Mouse (Mus musculus) stomach, embryonic 14.5 days (tissue): Measurements from ENCODE around the gene Phox2a. TPM values are rescaled to one million over a fixed set of nuclear protein-coding genes. Genes with fewer than 3 reads are reported as not detected.

Experiments
- ATAC-seq: fragments of 200-750 bp; cut with Nextera tagmentation; 2 replicates; pipeline ENCODE4 v1.8.0; 2017; ENCODE audit warnings: low read depth, moderate TSS enrichment; ENCODE audit not compliant: insufficient number of reproducible peaks, insufficient read depth, low FRiP score
- H3K27ac ChIP-seq: fragments of 300-500 bp; sonication (generic); 2 replicates; pipeline ENCODE4 v1.5.1; 2014; ENCODE audit warnings: mild to moderate bottlenecking, low read length, moderate library complexity, mixed read lengths
- H3K27me3 ChIP-seq: fragments of 300-500 bp; sonication (generic); 2 replicates; pipeline ENCODE4 v1.6.1; 2014; ENCODE audit warnings: low read length, control low read depth, mixed read lengths; ENCODE audit not compliant: control insufficient read depth, insufficient read depth
- H3K36me3 ChIP-seq: fragments of 300-500 bp; sonication (generic); 2 replicates; pipeline ENCODE4 v1.6.1; 2014; ENCODE audit warnings: mild to moderate bottlenecking, control low read depth, low read length, moderate library complexity, mixed read lengths; ENCODE audit not compliant: control insufficient read depth, insufficient read depth
- H3K4me1 ChIP-seq: fragments of 300-500 bp; sonication (generic); 2 replicates; pipeline ENCODE4 v1.6.1; 2014; ENCODE audit warnings: low read length, control low read depth, mixed read lengths; ENCODE audit not compliant: control insufficient read depth, insufficient read depth
- H3K4me2 ChIP-seq: fragments of 300-500 bp; sonication (generic); replicated peaks from 2 replicates; pipeline ENCODE4 v1.6.1; 2014; ENCODE audit warnings: low read depth, low read length, control low read depth
- H3K4me3 ChIP-seq: fragments of 300-500 bp; sonication (generic); 2 replicates; pipeline ENCODE4 v1.5.1; 2014; ENCODE audit warnings: low read depth, low read length, control low read depth
- H3K9ac ChIP-seq: fragments of 300-500 bp; sonication (generic); replicated peaks from 2 replicates; pipeline ENCODE4 v1.6.1; 2014; ENCODE audit warnings: low read depth, mild to moderate bottlenecking, control low read depth, low read length, moderate library complexity, mixed read lengths
- H3K9me3 ChIP-seq: fragments of 300-500 bp; sonication (generic); 2 replicates; pipeline ENCODE4 v1.6.1; 2016; ENCODE audit warnings: low read depth, low read length, control low read depth; ENCODE audit not compliant: control insufficient read depth
- WGBS: fragments of 180-500 bp; shearing (Covaris S2); extraction: QIAGEN DNeasy Blood & Tissue Kit; methylation state at CpG from one replicate; pipeline ENCODE4 v1.1.7; 2014; 5-methylcytosine and 5-hydroxymethylcytosine counted together
- polyA plus RNA-seq: library from polyadenylated mRNA; unstranded; fragments of >200 nt; fragmentation: Nextera tagmentation; extraction: Ambion mirVana; gene quantifications from 2 replicates; pipeline ENCODE4 v1.2.1, GENCODE M21; 2014

Phox2a gene
- polyA plus RNA-seq, 1 experiment from 2014 or later = 9.9 TPM

- H3K36me3 ChIP-seq = peaks cover 38% of the 10 kb centered on the region
- peaks cover 34% of the 10 kb centered on the region for H3K27me3 ChIP-seq
- H3K4me1 ChIP-seq = peaks cover 8% of the 10 kb centered on the region; the same call in 1 of the 2 replicates
- no peak overlapping the region for H3K4me2 ChIP-seq
- WGBS = 42% methylated on average over 32 of the region's 32 CpGs
- no peaks in the 10 kb centered on the region for H3K9me3 ChIP-seq
- H3K27ac ChIP-seq = no peak overlapping the region
- no peak overlapping the region for H3K4me3 ChIP-seq
- H3K9ac ChIP-seq = no peak overlapping the region
- ATAC-seq = no peak
These were observed 5.0 kb downstream of the Phox2a start for GRCm38 (mm10) chr7:101822836-101823757.

DNA sequence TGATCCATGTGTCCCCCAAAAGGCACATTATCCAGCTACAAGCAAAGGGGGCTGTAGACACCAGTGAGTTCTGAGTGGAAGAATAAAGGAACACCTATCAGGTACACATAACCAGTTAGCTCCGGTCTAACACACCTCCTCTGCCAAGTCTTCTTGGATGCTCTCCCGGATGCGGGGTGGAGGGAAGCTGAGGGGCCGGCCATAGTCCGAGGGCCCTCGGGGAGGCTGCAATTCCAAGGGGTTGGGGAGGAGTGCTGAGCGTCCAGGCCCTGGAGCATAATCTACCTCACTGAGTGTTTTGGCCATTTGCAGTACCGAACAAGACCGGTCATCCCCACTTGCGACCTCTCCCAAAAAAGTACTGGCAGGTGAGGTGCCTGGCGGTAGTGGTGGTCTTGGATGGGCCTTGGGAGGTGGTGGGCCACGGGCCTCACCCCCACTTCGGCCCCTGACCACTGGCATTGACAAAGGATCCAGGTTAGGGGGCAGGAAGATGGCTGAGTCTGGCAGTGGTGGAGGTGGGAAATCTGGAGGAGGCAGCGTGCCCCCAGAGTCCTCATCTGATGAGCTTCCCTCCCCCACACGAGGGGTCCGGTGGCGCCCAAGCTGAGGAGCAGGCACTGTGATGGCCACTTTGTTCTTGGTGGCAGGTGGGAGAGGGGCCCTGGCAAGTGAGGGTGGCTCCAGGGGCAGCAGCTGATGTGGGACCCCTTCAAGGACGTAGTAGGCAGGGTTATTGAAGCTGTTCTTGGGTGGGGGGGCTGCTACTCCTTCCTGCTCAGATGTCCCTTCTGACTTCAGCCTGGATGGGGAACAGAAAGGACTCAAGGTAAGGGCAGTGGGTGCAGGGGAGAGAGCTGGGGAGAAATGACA is 5.9 kb downstream of the Phox2a start:
- H3K4me1 ChIP-seq = 0 out of 2 replicates have a peak, but pooled peaks cover 4% of the 10 kb centered on the region
- 84% methylated on average over 18 of the region's 18 CpGs for WGBS
- no peak overlapping the region for H3K27ac ChIP-seq
- H3K27me3 ChIP-seq = peaks cover 25% of the 10 kb centered on the region
- H3K9ac ChIP-seq = no peak overlapping the region
- ATAC-seq = no peak
- no peaks in the 10 kb centered on the region for H3K9me3 ChIP-seq
- no peak overlapping the region for H3K4me2 ChIP-seq
- no peak overlapping the region for H3K4me3 ChIP-seq
- peaks cover 47% of the 10 kb centered on the region for H3K36me3 ChIP-seq

DNA sequence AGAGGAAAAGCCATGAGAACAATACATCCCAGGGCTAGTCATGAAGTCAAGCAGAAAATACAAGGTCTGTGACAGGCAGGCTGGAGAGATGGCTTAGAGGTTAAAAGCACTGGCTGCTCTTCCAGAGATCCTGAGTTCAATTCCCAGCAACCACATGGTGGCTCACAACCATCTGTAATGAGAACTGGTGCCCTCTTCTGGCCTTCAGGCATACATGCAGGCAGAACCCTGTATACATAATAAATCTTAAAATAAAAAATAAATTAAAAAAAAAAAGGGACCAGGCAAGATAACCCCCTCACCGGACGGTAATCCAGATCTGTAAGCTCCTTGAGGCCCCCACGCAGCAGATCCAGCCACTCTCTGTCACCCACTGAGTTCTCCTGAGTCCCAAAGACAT is 12.3 kb downstream of the Phox2a start:
- WGBS = 93% methylated on average over 3 of the region's 3 CpGs
- no peak for ATAC-seq

DNA sequence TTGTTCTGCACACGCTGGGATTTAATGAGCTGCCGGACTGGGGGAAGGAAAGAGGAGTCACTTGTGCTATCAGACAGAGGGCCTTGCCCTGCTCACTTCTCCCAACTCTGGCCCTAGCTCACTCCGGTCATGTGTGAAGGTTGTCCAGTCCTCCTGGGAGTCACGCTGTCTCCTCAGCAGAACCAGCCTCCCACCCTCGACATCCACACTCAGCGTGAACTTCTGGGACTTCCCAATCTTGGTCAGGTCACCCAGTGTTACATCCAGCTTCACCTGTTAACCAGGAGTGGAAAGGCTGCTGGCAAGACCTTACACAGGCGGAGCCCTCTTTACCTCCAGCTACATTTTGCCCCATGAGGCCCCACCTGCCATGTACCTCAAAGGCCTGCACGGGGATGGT is 13.3 kb downstream of the Phox2a start:
- Histone ChIP-seq H3K4me1 (peaks cover 17% of the 10 kb centered on the region), H3K4me3 (no peak overlapping the region), H3K27ac (no peak overlapping the region), H3K27me3 (no peaks in the 10 kb centered on the region), H3K9ac (no peak overlapping the region), H3K9me3 (no peaks in the 10 kb centered on the region), H3K36me3 (peaks cover 74% of the 10 kb centered on the region), H3K4me2 (no peak overlapping the region)
- WGBS = 86% methylated on average over 8 of the region's 8 CpGs
- ATAC-seq = no peak

More for the DNA sequence above, 12.3 kb downstream of the Phox2a start:
- peaks cover 83% of the 10 kb centered on the region for H3K36me3 ChIP-seq
- no peak overlapping the region for H3K4me3 ChIP-seq
- no peaks in the 10 kb centered on the region for H3K9me3 ChIP-seq
- H3K27me3 ChIP-seq = no peaks in the 10 kb centered on the region
- no peak overlapping the region for H3K9ac ChIP-seq
- H3K4me1 ChIP-seq = peaks cover 15% of the 10 kb centered on the region
- no peak overlapping the region for H3K4me2 ChIP-seq
- no peak overlapping the region for H3K27ac ChIP-seq

DNA sequence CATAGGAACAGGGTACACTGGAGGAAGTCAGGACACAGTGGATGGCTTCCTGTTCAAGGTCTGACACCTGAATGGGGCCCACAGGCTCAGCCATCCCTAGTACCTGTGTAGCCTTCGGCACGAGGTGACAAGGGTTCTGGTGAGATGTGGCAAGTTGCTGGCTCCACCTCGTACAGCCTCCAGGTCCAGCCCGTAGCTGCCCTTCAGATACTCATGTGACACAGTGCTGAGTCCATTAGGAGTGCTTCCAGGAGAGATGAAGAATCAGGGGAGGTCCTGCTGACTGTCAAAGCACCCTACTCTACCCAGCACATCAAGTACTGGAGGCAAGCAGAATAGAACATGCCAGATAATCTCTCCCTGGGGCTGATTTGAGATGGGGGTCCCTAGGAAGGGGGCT is 14.3 kb downstream of the Phox2a start:
- Histone ChIP-seq H3K9me3 (no peaks in the 10 kb centered on the region), H3K4me3 (no peak overlapping the region), H3K9ac (no peak overlapping the region), H3K36me3 (peaks cover 64% of the 10 kb centered on the region), H3K27me3 (no peaks in the 10 kb centered on the region), H3K4me2 (no peak overlapping the region), H3K4me1 (peaks cover 17% of the 10 kb centered on the region), H3K27ac (no peak overlapping the region)
- ATAC-seq = no peak
- WGBS = 93% methylated on average over 4 of the region's 4 CpGs

DNA sequence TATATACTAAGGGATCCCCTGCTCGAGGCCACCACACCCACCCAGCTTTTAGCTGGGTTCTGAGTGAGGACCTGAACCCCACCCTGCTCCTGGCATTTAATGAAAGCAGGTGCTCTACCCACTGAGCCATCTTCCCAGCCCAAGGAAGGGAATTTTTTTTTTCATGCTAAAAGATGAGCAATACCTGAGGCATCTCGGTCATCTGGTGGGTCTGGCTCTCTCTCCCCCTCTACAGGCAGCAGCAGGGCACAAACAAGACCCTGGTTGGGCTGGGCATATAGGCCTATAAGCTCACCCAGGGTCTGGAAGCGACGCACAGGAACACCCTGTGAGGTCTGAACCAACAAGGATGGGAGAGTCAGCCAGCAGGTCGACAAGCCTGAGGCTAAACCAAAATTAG is 15.2 kb downstream of the Phox2a start:
- H3K4me1 ChIP-seq = peaks cover 17% of the 10 kb centered on the region
- no peak overlapping the region for H3K4me3 ChIP-seq
- H3K4me2 ChIP-seq = no peak overlapping the region
- ATAC-seq = no peak
- H3K27ac ChIP-seq = no peak overlapping the region
- 57% methylated on average over 5 of the region's 5 CpGs for WGBS
- no peaks in the 10 kb centered on the region for H3K27me3 ChIP-seq
- no peaks in the 10 kb centered on the region for H3K9me3 ChIP-seq
- H3K9ac ChIP-seq = no peak overlapping the region
- peaks cover 55% of the 10 kb centered on the region for H3K36me3 ChIP-seq

GRCm38 (mm10) chr7:101833916-101834584 is 15.9 kb downstream of the Phox2a start:
- no peak overlapping the region for H3K4me2 ChIP-seq
- no peaks in the 10 kb centered on the region for H3K27me3 ChIP-seq
- no peak overlapping the region for H3K9ac ChIP-seq
- ATAC-seq = no peak
- 53% methylated on average over 3 of the region's 3 CpGs for WGBS
- H3K4me3 ChIP-seq = no peak overlapping the region
- H3K36me3 ChIP-seq = peaks cover 48% of the 10 kb centered on the region
- no peak overlapping the region for H3K27ac ChIP-seq
- peaks cover 17% of the 10 kb centered on the region for H3K4me1 ChIP-seq
- no peaks in the 10 kb centered on the region for H3K9me3 ChIP-seq

- no peak for ATAC-seq
- Histone ChIP-seq H3K27ac (no peak overlapping the region), H3K4me3 (peak overlapping the region; percentile 94; the same call in 1 of the 2 replicates), H3K4me1 (peaks cover 17% of the 10 kb centered on the region), H3K9me3 (no peaks in the 10 kb centered on the region), H3K4me2 (peak overlapping the region; percentile 57), H3K9ac (no peak overlapping the region), H3K27me3 (no peaks in the 10 kb centered on the region), H3K36me3 (peaks cover 40% of the 10 kb centered on the region)
- 45% methylated on average over 3 of the region's 3 CpGs for WGBS
These were observed 16.8 kb downstream of the Phox2a start for GRCm38 (mm10) chr7:101834903-101835302.
